10 mouse cellular contexts compared by ENCODE assay signal in genomic region chr10:98880711-98881110, GRCm38 (mm10). TPM values are rescaled to one million over a fixed set of nuclear protein-coding genes. Genes with fewer than 3 reads are reported as not detected.
DNase-seq lines count a peak whose midpoint lies in the region; ATAC-seq and TF ChIP-seq lines count a peak whose summit lies in the region.
"Had no signal": no experiment of that assay in that cellular context is flagged by ENCODE, and none has a peak within 500 bp of the region (broad histone marks: within the 10 kb centered on the region; RNA-seq: fewer than 3 reads in every experiment).

No protein-coding gene starts in this region.

- no peak for TF ChIP-seq POLR2A in spleen, adult 2 months (IDR thresholded peaks at IDR 0.05; ENCODE audit: low read depth, low read length)

- TF ChIP-seq CTCF in spleen, adult 2 months (IDR thresholded peaks at IDR 0.05; ENCODE audit: extremely low read depth, insufficient read depth, insufficient read length, insufficient replicate concordance): no peak

- peak overlapping the region; percentile 83; the same call in 1 of the 2 replicates for H3K27ac ChIP-seq in liver, embryonic 12.5 days
- no peak overlapping the region for H3K27ac ChIP-seq in spleen, adult 2 months (ENCODE audit: insufficient read depth, low read length)
- H3K27ac ChIP-seq in midbrain, embryonic 10.5 days (replicated peaks): no peak overlapping the region
- H3K27ac ChIP-seq: limb, embryonic 10.5 days had no signal

- no peaks in the 10 kb centered on the region for H3K36me3 ChIP-seq in liver, embryonic 12.5 days
- no peaks in the 10 kb centered on the region for H3K36me3 ChIP-seq in spleen, adult 2 months (ENCODE audit: control insufficient read depth, insufficient read depth, low read length)
- H3K36me3 ChIP-seq in midbrain, embryonic 10.5 days: no peaks in the 10 kb centered on the region
- H3K36me3 ChIP-seq: limb, embryonic 10.5 days had no signal

- peaks cover 39% of the 10 kb centered on the region for H3K4me1 ChIP-seq in liver, embryonic 12.5 days
- peaks cover 3% of the 10 kb centered on the region; the same call in 1 of the 2 replicates for H3K4me1 ChIP-seq in spleen, adult 2 months (ENCODE audit: control insufficient read depth, insufficient read depth, insufficient read length)
- H3K4me1 ChIP-seq in midbrain, embryonic 10.5 days: 0 out of 2 replicates have a peak, but pooled peaks cover 3% of the 10 kb centered on the region
- H3K4me1 ChIP-seq: limb, embryonic 10.5 days had no signal

- no peak overlapping the region for H3K4me3 ChIP-seq in liver, embryonic 12.5 days
- no peak overlapping the region for H3K4me3 ChIP-seq in spleen, adult 2 months (ENCODE audit: extremely low read depth, insufficient read depth, insufficient read length)
- no peak overlapping the region for H3K4me3 ChIP-seq in midbrain, embryonic 10.5 days
- H3K4me3 ChIP-seq: limb, embryonic 10.5 days had no signal

- 14% methylated on average over 2 of the region's 2 CpGs for WGBS in liver, embryonic 12.5 days (ENCODE audit: insufficient replicate concordance)
- 13% methylated on average over 2 of the region's 2 CpGs for WGBS in spleen, adult 2 months
- 77% methylated on average over 2 of the region's 2 CpGs for WGBS in midbrain, embryonic 10.5 days

- no peaks in the 10 kb centered on the region for H3K9me3 ChIP-seq in liver, embryonic 12.5 days (replicated peaks)
- H3K9me3 ChIP-seq in midbrain, embryonic 10.5 days (replicated peaks): no peaks in the 10 kb centered on the region
- H3K9me3 ChIP-seq: limb, embryonic 10.5 days had no signal

- intact Hi-C loops in heart, postnatal 36 days (cut with DNase I): no loop called here

- H3K4me2 ChIP-seq in liver, embryonic 12.5 days: peak overlapping the region; percentile 45; the same call in 1 of the 2 replicates

- no peak overlapping the region for H3K9ac ChIP-seq in liver, embryonic 12.5 days

- DNase-seq in heart, adult 11 months: peak; percentile 94
- DNase-seq in heart, postnatal 36 days: no peak
- DNase-seq in spleen, adult 18-20 months: peak; percentile 16 to 17
- no peak for DNase-seq in spleen, postnatal 14 days (ENCODE audit: low spot score in 2 of 2)
- DNase-seq in spleen, adult 2 months (ENCODE audit: low read depth in 1 of 2, low spot score in 2 of 2): peak; percentile 51 to 82
- DNase-seq in midbrain, embryonic 10.5 days (ENCODE audit: low spot score): no peak
- DNase-seq in frontal cortex, adult 2 months (ENCODE audit: extremely low spot score in 1 of 2, low spot score in 1 of 2): no peak
- DNase-seq: cerebellum, postnatal 14 days had no signal

- no peaks in the 10 kb centered on the region for H3K27me3 ChIP-seq in liver, embryonic 12.5 days (replicated peaks)
- no peaks in the 10 kb centered on the region for H3K27me3 ChIP-seq in spleen, adult 2 months (ENCODE audit: control insufficient read depth, insufficient read depth, low read length)
- H3K27me3 ChIP-seq in midbrain, embryonic 10.5 days (ENCODE audit: low read depth, poor library complexity, severe bottlenecking): no peaks in the 10 kb centered on the region

- ATAC-seq in liver, embryonic 12.5 days: no peak

RNA-seq across cellular contexts. Expression of gene Atp2b1, which starts 33.5 kb away (rescaled TPM):
- total RNA-seq in heart, postnatal 36 days (2021): 10 to 100 TPM; 69.0 to 69.9 TPM
- 46.9 and 48.9 TPM in 2 replicates for polyA plus RNA-seq in liver, embryonic 12.5 days (2016; fragmentation: Nextera tagmentation; extraction: Ambion mirVana)
- polyA plus RNA-seq in spleen, adult 2 months (2012; rRNA removed): 5.3 and 9.3 TPM in 2 replicates
- polyA plus RNA-seq in midbrain, embryonic 10.5 days (2016; fragmentation: Nextera tagmentation; extraction: Ambion mirVana): 80.8 and 83.9 TPM in 2 replicates
- polyA plus RNA-seq in frontal cortex, adult 2 months (2012; rRNA removed): 352 and 359 TPM in 2 replicates

Comparison
In these comparisons a context has a peak if more than half of its experiments do, and no peak if none do; other contexts are left out.
1. DNase-seq: peak in heart, adult 11 months (single experiment), spleen, adult 18-20 months (2 of 2) and spleen, adult 2 months (2 of 2); none in heart, postnatal 36 days (0 of 2), spleen, postnatal 14 days (0 of 2), midbrain, embryonic 10.5 days (single experiment) and frontal cortex, adult 2 months (0 of 2).